Mouse (Mus musculus): ENCODE data around the gene Atg4a-ps.

Gene Atg4a-ps

GRCm38 (mm10) chr3:103626481-103626880 is 19.4 kb downstream of the Atg4a-ps start:
- DNase-seq (ENCODE audit: low spot score) = no peak

- no peak for DNase-seq (ENCODE audit: low spot score)
Measured at GRCm38 (mm10) chr3:103625169-103625568, 20.7 kb downstream of the Atg4a-ps start.

- DNase-seq (ENCODE audit: low spot score) = no peak
Measured at GRCm38 (mm10) chr3:103624591-103625051, 21.2 kb downstream of the Atg4a-ps start.

- DNase-seq (ENCODE audit: low spot score) = no peak
Measured at GRCm38 (mm10) chr3:103623893-103624470, 21.9 kb downstream of the Atg4a-ps start.

GRCm38 (mm10) chr3:103620101-103620500 is 25.8 kb downstream of the Atg4a-ps start:
- no peak for DNase-seq (ENCODE audit: low spot score)

GRCm38 (mm10) chr3:103616981-103617380 is 28.9 kb downstream of the Atg4a-ps start:
- no peak for DNase-seq (ENCODE audit: low spot score)

- no peak for DNase-seq (ENCODE audit: low spot score)
Measured at GRCm38 (mm10) chr3:103615621-103616020, 30.2 kb downstream of the Atg4a-ps start.

- no peak for DNase-seq (ENCODE audit: low spot score)
Measured at GRCm38 (mm10) chr3:103612636-103613355, 33.1 kb downstream of the Atg4a-ps start.

- DNase-seq (ENCODE audit: low spot score) = no peak
Measured at GRCm38 (mm10) chr3:103610231-103610630, 35.6 kb downstream of the Atg4a-ps start.

- no peak for DNase-seq (ENCODE audit: low spot score)
Measured at GRCm38 (mm10) chr3:103606660-103607595, 38.9 kb downstream of the Atg4a-ps start.

GRCm38 (mm10) chr3:103606045-103606597 is 39.7 kb downstream of the Atg4a-ps start:
- no peak for DNase-seq (ENCODE audit: low spot score)

- no peak for DNase-seq (ENCODE audit: low spot score)
Measured at GRCm38 (mm10) chr3:103601561-103601960, 44.3 kb downstream of the Atg4a-ps start.

- DNase-seq (ENCODE audit: low spot score) = no peak
Measured at GRCm38 (mm10) chr3:103601011-103601410, 44.9 kb downstream of the Atg4a-ps start.

GRCm38 (mm10) chr3:103597586-103597985 is 48.3 kb downstream of the Atg4a-ps start:
- DNase-seq (ENCODE audit: low spot score) = no peak

GRCm38 (mm10) chr3:103595271-103595810 is 50.5 kb downstream of the Atg4a-ps start:
- DNase-seq (ENCODE audit: low spot score) = no peak
